Mouse (Mus musculus) stomach, embryonic 14.5 days (tissue): ENCODE data around the gene Ube2z. TPM values are rescaled to one million over a fixed set of nuclear protein-coding genes. Genes with fewer than 3 reads are reported as not detected.
A peak's percentile ranks its signal among the peaks of the same experiment; 100 is the strongest.

Experiments used
- ATAC-seq: fragments of 200-750 bp; cut with Nextera tagmentation; 2 replicates; pipeline ENCODE4 v1.8.0; 2017; ENCODE audit warnings: low read depth, moderate TSS enrichment; ENCODE audit not compliant: insufficient number of reproducible peaks, insufficient read depth, low FRiP score
- H3K27ac ChIP-seq: fragments of 300-500 bp; sonication (generic); 2 replicates; pipeline ENCODE4 v1.5.1; 2014; ENCODE audit warnings: mild to moderate bottlenecking, low read length, moderate library complexity, mixed read lengths
- H3K27me3 ChIP-seq: fragments of 300-500 bp; sonication (generic); 2 replicates; pipeline ENCODE4 v1.6.1; 2014; ENCODE audit warnings: low read length, control low read depth, mixed read lengths; ENCODE audit not compliant: control insufficient read depth, insufficient read depth
- H3K36me3 ChIP-seq: fragments of 300-500 bp; sonication (generic); 2 replicates; pipeline ENCODE4 v1.6.1; 2014; ENCODE audit warnings: mild to moderate bottlenecking, control low read depth, low read length, moderate library complexity, mixed read lengths; ENCODE audit not compliant: control insufficient read depth, insufficient read depth
- H3K4me1 ChIP-seq: fragments of 300-500 bp; sonication (generic); 2 replicates; pipeline ENCODE4 v1.6.1; 2014; ENCODE audit warnings: low read length, control low read depth, mixed read lengths; ENCODE audit not compliant: control insufficient read depth, insufficient read depth
- H3K4me2 ChIP-seq: fragments of 300-500 bp; sonication (generic); replicated peaks from 2 replicates; pipeline ENCODE4 v1.6.1; 2014; ENCODE audit warnings: low read depth, low read length, control low read depth
- H3K4me3 ChIP-seq: fragments of 300-500 bp; sonication (generic); 2 replicates; pipeline ENCODE4 v1.5.1; 2014; ENCODE audit warnings: low read depth, low read length, control low read depth
- H3K9ac ChIP-seq: fragments of 300-500 bp; sonication (generic); replicated peaks from 2 replicates; pipeline ENCODE4 v1.6.1; 2014; ENCODE audit warnings: low read depth, mild to moderate bottlenecking, control low read depth, low read length, moderate library complexity, mixed read lengths
- H3K9me3 ChIP-seq: fragments of 300-500 bp; sonication (generic); 2 replicates; pipeline ENCODE4 v1.6.1; 2016; ENCODE audit warnings: low read depth, low read length, control low read depth; ENCODE audit not compliant: control insufficient read depth
- WGBS: fragments of 180-500 bp; shearing (Covaris S2); extraction: QIAGEN DNeasy Blood & Tissue Kit; methylation state at CpG from one replicate; pipeline ENCODE4 v1.1.7; 2014; 5-methylcytosine and 5-hydroxymethylcytosine counted together
- polyA plus RNA-seq: library from polyadenylated mRNA; unstranded; fragments of >200 nt; fragmentation: Nextera tagmentation; extraction: Ambion mirVana; gene quantifications from 2 replicates; pipeline ENCODE4 v1.2.1, GENCODE M21; 2014

The Ube2z gene
- polyA plus RNA-seq, 1 experiment from 2014 or later = 33.3 TPM

- no peak overlapping the region for H3K27ac ChIP-seq
Observed at GRCm38 (mm10) chr11:96008827-96009226, 56.4 kb downstream of the Ube2z start.

DNA sequence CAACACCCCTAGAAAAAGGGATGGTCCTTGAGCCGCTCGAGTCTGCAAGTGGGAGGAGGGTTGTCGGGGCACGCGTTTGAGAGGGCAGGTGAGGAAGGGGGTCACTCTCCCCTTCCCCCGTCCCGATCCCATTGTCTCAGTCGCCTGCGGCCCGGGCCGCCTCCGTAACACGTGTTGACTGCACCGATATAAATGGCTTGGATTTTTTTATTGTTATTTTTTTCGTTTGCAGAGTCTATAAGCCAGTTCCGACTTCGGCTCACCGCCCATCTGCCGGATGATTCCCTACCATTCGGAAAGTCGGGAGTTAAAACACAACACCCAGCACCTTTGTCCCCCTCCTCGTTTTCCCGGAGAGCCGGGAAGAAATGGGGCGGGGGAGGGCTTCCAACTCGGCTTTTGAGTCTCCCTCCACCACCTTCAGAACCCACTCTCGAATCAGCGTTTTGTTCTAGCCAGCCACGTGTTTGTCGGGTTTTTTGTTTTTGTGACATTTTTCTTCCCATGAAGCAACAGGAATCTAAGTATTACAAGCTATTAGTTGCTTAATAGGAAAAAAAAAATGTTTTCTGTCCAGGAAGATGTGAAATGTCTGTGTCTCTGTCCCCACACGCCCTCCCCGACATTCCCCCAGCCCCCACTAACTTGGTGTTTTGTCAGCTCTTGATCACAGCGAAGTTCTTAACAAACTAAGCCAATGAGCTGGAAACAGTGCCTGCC, 57.5 kb downstream of the Ube2z start:
- Histone ChIP-seq H3K9ac (peak overlapping the region; percentile 95), H3K4me2 (peak overlapping the region; percentile 94), H3K4me3 (peak overlapping the region; percentile 62), H3K4me1 (peaks cover 6% of the 10 kb centered on the region), H3K27me3 (no peaks in the 10 kb centered on the region), H3K36me3 (no peaks in the 10 kb centered on the region), H3K27ac (peak overlapping the region; percentile 95), H3K9me3 (no peaks in the 10 kb centered on the region)
- peak; percentile 10 for ATAC-seq
- WGBS = under 1% methylated on average over 33 of the region's 33 CpGs

More at GRCm38 (mm10) chr11:96008827-96009226, 56.4 kb downstream of the Ube2z start:
- no peaks in the 10 kb centered on the region for H3K9me3 ChIP-seq
- no peaks in the 10 kb centered on the region for H3K27me3 ChIP-seq
- H3K4me2 ChIP-seq = no peak overlapping the region
- no peak overlapping the region for H3K9ac ChIP-seq
- no peaks in the 10 kb centered on the region for H3K4me1 ChIP-seq
- ATAC-seq = no peak
- H3K36me3 ChIP-seq = no peaks in the 10 kb centered on the region
- no peak overlapping the region for H3K4me3 ChIP-seq
- WGBS = 5% methylated on average over 1 of the region's 1 CpGs

DNA sequence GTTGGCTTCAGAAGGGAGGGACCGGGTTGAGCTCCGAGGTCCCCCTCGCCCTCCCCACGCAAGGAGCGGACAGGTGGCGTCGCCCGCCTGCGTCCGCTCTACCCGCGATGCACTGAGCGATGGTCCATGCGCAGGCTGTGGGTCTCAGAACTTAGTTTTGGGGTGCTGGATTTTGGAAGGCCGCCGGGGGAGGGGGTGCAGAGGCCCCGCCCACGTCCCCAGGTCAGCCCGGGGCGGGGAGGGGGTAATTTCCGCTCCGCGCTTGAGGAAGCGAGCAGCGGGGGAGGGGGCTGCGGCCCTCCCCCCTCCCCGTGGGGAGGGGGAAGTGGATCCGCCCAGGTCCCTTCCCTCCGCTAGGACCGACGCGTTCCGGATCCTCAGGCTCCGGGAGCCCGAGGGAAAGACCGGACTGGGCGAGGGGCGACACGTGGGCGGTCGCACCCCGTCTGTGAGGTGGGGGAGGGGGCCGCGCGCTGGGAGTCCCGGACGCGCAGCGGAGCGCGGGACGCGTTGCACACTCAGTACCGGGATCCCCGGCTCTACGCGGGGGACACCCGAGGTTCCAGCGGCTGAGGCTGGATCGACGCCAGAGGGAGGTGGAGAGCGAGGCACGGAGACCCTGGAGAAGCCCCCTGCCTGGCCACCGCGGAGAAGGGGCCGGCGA, 58.2 kb downstream of the Ube2z start:
- Histone ChIP-seq H3K4me1 (peaks cover 13% of the 10 kb centered on the region), H3K27me3 (no peaks in the 10 kb centered on the region), H3K36me3 (no peaks in the 10 kb centered on the region), H3K9me3 (no peaks in the 10 kb centered on the region), H3K4me3 (peak overlapping the region; percentile 62), H3K9ac (peak overlapping the region; percentile 95), H3K4me2 (peak overlapping the region; percentile 94), H3K27ac (peak overlapping the region; percentile 95)
- ATAC-seq = peak; percentile 71
- under 1% methylated on average over 54 of the region's 67 CpGs for WGBS

DNA sequence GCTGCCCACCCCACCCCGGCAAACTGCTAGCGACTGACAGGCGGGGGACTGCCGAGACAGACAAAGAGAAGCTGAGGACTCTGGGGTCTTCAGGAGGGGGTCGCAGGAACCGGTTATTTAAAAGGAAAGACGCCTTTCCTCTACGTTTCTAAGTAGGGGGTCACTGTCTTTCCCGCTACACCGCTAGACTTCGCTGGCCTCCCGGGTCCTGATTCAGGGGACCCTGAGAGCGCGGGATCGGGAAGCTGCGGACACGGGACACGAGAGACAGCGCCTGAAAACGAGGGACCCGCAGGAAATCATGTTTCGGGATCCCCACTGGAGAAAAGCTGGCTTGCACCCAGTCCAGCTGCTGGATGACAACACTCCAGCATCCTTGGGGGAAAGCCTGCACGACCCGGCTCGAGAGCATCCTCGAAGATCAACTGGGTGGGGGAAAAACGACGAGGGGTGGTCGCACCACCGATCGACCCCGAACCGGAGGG, 58.8 kb downstream of the Ube2z start:
- Histone ChIP-seq H3K4me3 (peak overlapping the region; percentile 62), H3K9ac (peak overlapping the region; percentile 95), H3K36me3 (no peaks in the 10 kb centered on the region), H3K27me3 (no peaks in the 10 kb centered on the region), H3K4me2 (peak overlapping the region; percentile 94), H3K9me3 (no peaks in the 10 kb centered on the region), H3K27ac (peak overlapping the region; percentile 95), H3K4me1 (peaks cover 17% of the 10 kb centered on the region)
- ATAC-seq = peak; percentile 8; the same call in 1 of the 2 replicates
- 0% methylated on average over 33 of the region's 33 CpGs for WGBS

- no peaks in the 10 kb centered on the region for H3K27me3 ChIP-seq
- H3K4me1 ChIP-seq = peaks cover 24% of the 10 kb centered on the region
- peak within 1 kb of the TSS; percentile 94 for H3K4me2 ChIP-seq
- peak within 1 kb of the TSS; percentile 95 for H3K27ac ChIP-seq
- H3K36me3 ChIP-seq = no peaks in the 10 kb centered on the region
- peak within 1 kb of the TSS; percentile 95 for H3K9ac ChIP-seq
- no peaks in the 10 kb centered on the region for H3K9me3 ChIP-seq
- peak; percentile 46; the same call in 1 of the 2 replicates for ATAC-seq
- WGBS = 1% methylated on average over 66 of the region's 74 CpGs
- H3K4me3 ChIP-seq = peak within 1 kb of the TSS; percentile 62
Observed at GRCm38 (mm10) chr11:96005403-96006271, 59.6 kb downstream of the Ube2z start, which contains the start of gene Igf2bp1. TSS of gene Igf2bp1 (minus strand) at chr11:96005940.

DNA sequence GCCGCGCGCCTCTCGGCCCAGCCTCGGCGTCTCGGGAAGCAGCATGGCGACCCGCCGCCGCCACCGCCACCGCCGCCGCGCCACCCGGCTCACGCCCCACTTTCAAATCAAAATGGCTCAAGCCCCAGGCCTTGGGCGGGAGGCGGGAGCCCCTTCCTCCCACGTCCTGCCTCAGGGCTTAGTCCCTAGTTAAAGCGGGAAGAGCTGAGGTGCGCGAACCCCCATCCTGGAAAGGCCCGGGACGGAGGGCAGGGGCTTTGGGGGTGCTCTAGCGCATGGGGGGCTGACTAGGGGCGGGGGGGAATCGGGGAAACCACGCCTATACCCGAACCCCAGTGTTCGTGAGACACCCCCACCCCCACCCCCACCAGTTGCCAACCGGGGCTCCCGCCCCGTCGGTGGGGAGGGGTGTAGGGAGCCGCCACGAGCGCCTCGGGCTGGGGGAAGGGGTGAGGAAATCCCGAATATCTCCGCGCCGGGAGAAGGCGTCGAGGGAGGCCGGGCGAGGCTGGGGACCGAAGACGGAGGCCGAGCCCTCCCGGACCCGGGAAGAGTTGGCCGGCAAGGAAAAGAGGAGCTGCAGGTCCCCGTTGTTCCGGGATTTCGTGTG, 60.3 kb downstream of the Ube2z start:
- Histone ChIP-seq H3K36me3 (no peaks in the 10 kb centered on the region), H3K9me3 (no peaks in the 10 kb centered on the region), H3K4me1 (peaks cover 26% of the 10 kb centered on the region), H3K4me2 (peak overlapping the region; percentile 94), H3K9ac (peak overlapping the region; percentile 95), H3K27me3 (no peaks in the 10 kb centered on the region), H3K4me3 (peak overlapping the region; percentile 62), H3K27ac (peak overlapping the region; percentile 95)
- WGBS = under 1% methylated on average over 57 of the region's 57 CpGs
- 0 out of 2 replicates have a peak, but pooled peaks have one; percentile 3 for ATAC-seq

DNA sequence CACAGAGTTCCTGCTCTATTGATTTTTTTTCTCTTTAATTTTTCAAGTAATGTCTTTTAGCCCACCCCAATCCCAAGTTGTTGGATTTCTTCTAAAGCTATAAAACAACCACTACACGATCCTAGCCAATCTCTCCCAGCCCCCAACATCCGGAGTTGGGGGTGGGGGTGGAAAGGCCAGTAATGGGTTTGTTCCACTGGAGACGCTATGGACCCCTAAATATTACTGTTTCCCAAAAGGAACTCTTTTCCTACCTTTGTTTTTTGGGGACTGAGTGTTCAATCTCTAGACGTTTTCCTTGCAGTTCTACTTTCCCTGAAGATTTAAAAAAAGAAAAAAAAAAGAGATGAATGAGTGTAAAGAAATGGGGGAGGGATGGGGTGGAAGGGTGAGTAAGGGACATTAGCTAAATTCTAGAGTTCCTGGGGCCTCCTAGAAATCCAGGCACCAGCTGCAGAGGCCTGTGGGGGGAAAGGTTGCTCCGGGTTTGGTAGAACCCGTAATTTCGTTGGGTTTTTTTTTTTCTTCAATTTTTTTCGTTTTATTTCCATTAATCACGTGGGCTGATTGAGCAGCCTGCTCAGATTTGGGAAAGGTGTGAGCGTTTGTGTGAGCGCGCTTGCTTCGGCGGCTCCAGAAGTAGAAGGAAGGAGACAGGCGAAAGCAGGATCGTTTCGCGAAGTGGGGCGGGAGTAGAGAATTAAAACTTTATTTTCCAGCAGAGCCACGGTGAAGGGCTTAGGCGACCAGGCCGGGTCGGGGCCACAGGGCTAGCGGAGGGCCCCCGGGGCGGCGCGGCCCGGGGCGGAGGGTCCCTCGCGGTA, 61.0 kb downstream of the Ube2z start:
- 0 out of 2 replicates have a peak, but pooled peaks have one; percentile 19 for ATAC-seq
- under 1% methylated on average over 32 of the region's 32 CpGs for WGBS
- no peaks in the 10 kb centered on the region for H3K9me3 ChIP-seq
- peak overlapping the region; percentile 94 for H3K4me2 ChIP-seq
- peaks cover 26% of the 10 kb centered on the region for H3K4me1 ChIP-seq
- peak overlapping the region; percentile 95 for H3K27ac ChIP-seq
- peak overlapping the region; percentile 95 for H3K9ac ChIP-seq
- H3K36me3 ChIP-seq = no peaks in the 10 kb centered on the region; the same call in 1 of the 2 replicates
- H3K27me3 ChIP-seq = no peaks in the 10 kb centered on the region
- peak overlapping the region; percentile 62 for H3K4me3 ChIP-seq
